Mouse (Mus musculus) testis, adult 10 weeks (tissue): Measurements from ENCODE around the gene Gm49416. TPM values are rescaled to one million over a fixed set of nuclear protein-coding genes. Genes with fewer than 3 reads are reported as not detected.

Experiments
- polyA plus RNA-seq: library from polyadenylated mRNA; stranded (reverse); fragments of 350-450 nt; fragmentation: Illumina TruSeq; extraction: RNeasy Lipid Tissue Mini Kit (QIAGEN cat#74804); gene quantifications from one replicate; pipeline ENCODE4 v1.2.3, GENCODE M21; 2014; ENCODE audit warnings: low read depth, low replicate concordance

Gm49416 gene
- polyA plus RNA-seq = not detected

DNA sequence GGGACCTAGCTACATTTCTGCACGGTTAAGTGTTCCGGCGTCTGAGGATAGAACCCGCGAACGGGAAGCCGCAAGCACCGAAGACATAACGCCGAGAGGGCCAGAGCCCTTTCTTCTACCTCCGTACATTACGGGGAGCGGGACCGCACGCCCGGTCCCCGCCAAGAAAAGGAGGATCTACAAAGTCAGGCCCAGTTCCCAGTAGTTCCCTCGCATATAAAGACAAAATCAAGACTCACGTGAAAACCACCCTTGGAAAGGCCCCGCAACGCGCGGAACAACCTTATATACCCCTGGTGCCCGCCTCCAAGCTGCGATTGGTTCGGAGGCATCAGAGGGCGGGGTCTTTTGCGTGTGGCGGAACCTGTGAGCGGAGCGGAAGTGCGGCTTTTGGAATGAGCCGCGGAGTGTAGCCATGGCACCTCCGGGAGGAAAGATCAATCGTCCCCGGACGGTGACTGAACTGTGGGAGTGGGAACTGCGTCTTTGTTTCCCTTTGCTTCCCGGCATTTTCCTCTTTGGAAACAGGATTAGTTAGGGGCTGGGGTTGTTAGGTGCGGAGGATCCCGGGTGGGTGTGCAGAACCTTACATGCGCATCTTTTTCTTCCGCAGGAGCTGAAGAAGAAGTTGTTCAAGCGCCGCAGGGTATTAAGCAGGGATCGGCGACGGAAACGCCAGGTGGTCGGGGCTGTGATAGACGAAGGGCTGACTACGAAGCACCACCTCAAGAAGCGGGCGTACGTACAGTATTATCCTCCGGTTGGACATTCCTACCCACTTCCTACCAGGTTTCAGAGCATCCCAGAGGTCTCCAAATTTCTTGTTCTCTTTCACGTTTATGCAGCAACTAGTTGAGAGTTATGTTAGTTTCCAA, at the start of gene Gm49416, which contains the start of gene 1810009A15Rik:
Gm49416 (plus strand) TSS at position 416 of the 875 bp plus-strand sequence.
1810009A15Rik (plus strand) TSS at position 343 of the 875 bp plus-strand sequence.

DNA sequence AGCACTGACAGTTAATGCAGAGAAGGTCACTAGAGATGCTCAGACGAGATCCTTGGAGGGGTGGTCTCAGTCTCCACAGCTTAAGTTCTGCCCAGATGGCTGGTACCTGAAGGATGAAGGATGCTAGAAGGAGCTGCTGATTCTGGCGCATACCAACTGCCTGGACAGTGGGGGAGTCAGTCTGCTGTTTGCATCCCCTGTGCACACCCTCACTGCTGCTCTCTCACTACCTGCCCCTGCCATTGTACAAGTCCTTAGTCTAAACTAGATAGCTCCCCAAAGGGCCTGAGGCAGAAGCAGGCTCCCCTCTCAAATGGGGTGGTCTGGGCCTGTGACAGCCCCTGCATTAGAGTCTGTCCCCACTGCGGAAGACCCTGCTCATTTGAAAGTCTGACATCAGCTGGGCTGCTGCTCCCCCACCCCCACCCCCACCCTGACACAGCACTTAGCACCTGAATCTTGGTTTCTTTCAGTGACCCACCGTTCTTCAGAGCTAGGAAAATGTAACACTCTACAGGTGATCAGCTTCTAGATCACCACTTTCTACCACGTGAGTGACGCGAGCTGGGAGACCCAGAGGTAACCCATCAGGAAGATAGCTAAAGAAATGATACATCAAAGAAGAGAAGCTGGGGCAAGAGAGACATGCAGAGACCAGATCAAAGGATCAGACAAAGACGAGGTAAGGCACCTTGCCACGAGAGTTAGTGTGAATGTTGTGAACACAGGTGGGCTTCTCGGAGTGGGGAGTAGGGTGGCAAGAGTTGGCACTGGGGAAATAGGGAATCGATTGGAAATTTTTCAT, 49.4 kb upstream of the Gm49416 start, which contains the start of gene Gng3:
Gng3 (minus strand) TSS at position 92 of the 805 bp plus-strand sequence.

DNA sequence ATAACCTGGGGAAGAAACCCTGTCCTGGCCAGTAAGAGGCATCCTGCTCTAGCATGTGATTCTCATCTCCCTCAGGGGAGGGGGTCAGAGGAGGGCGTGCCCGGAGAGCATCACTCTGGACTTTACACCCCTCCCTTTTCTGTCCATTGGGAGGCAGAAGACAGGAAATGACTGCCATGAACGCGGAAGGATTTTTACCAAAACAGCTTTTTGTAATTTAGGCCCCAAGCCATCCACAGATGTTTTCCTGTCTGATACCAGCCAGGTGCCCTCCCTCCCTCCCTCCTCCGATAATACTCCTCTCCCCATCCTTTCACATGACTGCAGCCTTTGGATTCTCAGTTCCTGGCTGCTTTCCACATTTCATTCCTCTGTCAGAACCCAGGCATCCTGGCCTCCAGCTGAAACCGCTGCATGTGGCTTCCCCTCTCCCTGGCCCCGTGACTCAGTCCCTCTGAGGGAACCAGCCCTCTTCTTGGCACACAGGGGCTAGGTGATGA, 38.3 kb upstream of the Gm49416 start, which contains the start of gene Lrrn4cl:
Lrrn4cl (plus strand) TSS at position 367 of the 500 bp plus-strand sequence.

DNA sequence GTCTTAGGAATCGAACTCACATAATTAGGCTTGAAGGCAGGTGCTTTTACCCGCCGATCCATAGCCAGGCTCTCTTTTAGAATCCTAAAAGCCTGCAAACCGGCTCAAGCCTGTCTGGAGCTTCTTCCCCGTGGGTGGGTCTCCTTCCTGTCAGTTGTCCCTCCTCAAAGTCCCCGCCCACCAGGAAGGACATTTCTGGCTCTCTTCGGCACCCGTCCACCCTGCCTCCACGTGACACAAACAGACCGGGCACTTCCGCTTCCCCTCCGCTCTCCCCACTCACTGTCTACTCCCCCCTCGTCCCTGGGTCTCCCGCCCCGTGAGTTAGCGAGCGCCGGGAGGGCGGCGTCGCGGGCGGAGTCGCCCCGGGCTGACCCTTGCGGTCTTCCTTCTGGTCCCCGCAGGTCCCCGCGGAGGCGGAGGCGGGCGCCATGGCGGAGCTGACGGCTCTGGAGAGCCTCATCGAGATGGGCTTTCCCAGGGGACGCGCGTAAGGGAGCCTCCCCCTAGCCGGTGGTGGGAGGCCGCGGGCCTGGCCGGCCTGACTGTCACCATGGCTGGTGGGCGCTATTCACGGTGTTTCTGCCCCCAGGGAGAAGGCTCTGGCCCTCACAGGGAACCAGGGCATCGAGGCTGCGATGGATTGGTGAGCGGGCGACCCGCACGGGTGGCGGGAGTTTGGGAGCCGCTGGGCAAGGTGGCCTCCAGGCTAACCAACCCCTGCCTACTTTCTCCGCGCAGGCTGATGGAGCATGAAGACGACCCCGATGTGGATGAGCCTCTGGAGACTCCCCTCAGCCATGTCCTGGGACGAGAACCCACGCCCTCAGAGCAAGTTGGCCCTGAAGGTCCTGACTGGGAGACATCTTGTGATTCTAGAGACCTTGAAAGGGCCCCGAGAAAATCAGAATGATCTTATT, 17.2 kb upstream of the Gm49416 start, which contains the start of gene Ubxn1:
Ubxn1 (plus strand) TSS at position 230 of the 920 bp plus-strand sequence.

DNA sequence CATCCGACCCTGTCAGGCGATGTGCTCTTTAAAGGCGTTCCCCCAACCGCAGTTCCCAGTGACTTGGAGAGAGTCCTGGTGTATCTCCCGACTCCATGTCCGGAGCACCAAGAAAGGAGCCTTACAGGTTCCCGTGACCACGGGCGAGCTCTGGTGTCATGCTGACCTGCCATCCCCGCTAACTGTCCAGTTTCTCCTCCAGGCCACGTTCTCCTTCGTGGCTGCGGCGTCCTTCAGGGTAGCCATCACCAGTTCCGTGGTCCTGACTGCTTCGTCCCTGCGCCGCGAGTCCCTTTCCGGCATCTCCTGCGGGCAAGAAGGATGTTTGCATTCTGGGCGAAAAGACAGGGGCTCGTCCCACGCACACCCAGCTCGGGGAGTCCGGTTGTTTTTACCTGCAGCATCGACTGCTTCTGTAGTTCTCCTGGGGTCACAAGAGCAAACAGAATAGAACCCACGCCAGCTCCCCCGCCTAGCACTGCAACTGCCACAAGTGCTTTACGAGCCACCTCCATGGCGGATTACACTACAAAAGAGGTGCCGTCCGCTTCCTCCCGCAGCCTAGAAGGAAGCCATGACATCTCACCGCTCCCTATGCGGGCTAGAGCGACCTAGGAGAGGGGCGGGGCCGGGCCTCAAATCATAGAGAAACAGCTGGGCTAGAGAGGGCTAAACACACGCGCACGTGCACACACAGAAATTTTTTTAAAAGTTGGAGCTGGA, 8.3 kb upstream of the Gm49416 start, which contains the start of gene Uqcc3:
Uqcc3 (minus strand) TSS at position 613 of the 723 bp plus-strand sequence.

DNA sequence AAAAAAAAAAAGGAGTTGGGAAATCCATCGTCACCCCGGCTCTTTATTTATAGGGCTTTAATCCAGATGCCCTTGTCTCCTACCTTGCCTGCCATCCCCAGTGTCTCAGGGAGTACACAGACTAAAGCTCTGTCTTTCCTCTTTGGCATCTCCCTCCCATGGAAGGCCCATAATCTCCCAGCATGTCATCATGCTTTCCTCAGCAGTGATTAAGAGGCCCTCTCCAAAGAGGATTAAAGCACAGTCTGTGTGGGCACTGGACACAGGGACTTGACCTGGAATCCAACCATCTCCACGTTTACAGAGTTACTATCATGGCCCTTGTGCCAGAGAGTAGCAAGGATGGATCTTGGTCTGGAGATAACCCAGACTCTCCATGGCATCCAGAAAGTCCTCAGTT, 5.1 kb upstream of the Gm49416 start, which contains the start of the genes Lbhd1 and Gm49403:
Lbhd1 (plus strand) TSS at position 117 of the 400 bp plus-strand sequence.
Gm49403 (plus strand) TSS at position 315 of the 400 bp plus-strand sequence.

DNA sequence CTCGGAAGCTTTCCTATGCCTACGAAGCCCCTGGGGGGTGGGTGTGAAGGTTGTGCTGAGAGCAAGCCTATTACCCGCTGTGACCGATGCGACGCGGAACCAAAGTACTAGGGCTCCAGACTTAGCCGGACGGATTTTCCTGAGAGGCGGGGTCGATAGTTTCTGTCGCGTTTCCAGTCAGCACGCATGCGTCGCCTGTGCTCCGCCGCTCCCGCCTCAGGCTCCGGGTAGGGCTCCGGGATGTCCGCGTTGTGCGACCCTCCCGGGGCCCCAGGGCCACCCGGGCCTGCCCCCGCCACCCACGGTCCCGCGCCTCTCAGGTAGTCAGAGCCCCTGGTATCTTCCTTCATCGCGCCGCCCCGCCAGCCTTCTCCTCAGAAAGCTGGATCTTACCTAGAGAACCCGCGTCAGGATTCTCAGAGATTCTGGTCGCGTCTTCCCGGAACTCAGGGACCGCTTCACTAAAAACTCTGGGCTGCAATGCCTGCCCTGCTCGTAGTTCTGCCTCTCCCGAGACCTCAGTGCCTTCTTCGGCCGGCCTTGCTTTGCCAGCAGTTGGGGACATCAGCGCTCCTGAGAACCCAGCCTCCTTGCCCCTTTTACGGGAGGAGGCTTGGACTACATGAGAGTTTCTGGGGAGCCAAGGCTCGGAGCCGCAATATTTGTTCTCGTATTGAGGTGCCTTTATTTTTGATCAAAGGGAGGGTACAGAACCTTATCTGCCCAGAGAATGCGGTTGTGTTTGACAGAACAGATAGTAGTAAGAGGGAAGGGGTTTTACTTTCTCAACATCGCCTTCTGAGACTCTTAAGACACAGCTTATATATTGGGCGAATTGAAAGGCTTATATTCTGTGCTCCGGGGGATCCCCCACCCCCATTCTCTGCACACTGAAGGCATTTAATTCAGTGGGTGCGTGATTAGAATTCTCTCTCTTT, 4.4 kb downstream of the Gm49416 start, which contains the start of gene Ints5:
Ints5 (plus strand) TSS at position 177 of the 938 bp plus-strand sequence.

DNA sequence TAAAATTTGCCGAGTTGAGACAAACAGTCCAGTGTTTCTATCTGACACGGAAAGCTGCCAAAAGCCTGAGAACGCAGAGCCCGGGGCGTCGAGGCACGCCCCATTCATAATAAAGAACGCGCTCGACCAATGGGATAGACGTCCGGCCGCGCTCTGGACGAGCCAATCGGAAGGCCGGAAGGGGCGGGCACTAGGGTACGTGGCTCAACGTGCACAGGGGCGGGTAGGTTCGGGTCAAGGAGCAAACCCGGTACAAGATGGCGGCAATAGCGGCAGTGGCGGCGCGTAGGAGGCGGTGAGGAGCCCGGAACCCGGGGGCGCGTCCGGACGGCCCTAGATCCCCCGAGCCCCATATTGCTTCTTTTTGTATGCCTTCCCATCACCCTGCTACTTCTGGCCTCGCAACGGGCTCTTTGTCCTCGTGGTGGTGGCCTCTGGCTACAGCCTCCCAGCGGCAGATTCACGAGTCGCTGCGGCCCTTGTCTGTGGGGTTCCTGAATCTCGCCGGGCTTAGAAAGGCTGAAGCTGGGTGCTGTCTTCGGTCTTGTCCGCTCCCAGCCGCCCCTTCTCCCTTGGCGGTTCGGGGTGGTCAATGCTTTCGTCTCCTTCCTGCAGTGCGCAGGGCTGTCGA, 9.3 kb downstream of the Gm49416 start, which contains the start of gene Ganab:
Ganab (plus strand) TSS at position 207 of the 631 bp plus-strand sequence.

DNA sequence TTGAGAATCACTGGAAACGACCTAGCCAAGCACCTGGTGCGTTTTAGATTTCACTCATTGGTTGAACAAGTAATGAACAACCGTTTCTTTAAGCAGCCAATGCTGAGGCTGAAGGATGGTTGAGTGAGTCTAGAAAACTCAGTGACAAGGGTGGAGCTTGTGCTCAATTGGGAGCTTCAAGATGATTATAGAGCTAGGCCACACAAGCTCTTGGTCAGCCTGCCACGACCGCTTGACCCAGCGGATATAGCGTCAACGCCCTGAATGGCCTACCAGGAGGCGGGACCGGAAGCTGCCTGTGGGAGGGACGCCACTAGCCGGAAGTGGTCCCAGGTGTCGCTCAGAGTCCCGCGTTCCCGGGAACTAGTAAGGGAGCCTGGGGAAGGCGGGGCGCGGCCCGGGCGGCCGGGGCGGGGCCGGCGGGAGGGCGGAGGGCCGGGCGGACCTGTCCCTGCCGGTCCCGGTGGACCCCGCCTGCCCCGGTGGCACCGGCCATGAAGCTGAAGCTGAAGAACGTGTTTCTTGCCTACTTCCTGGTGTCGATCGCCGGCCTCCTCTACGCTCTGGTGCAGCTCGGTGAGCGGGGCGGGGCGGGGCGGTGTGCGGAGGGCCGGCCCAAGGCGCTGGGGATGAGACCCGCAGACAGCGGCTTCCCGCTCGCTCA, 31.5 kb downstream of the Gm49416 start, which contains the start of gene B3gat3:
B3gat3 (plus strand) TSS at position 302 of the 664 bp plus-strand sequence.

DNA sequence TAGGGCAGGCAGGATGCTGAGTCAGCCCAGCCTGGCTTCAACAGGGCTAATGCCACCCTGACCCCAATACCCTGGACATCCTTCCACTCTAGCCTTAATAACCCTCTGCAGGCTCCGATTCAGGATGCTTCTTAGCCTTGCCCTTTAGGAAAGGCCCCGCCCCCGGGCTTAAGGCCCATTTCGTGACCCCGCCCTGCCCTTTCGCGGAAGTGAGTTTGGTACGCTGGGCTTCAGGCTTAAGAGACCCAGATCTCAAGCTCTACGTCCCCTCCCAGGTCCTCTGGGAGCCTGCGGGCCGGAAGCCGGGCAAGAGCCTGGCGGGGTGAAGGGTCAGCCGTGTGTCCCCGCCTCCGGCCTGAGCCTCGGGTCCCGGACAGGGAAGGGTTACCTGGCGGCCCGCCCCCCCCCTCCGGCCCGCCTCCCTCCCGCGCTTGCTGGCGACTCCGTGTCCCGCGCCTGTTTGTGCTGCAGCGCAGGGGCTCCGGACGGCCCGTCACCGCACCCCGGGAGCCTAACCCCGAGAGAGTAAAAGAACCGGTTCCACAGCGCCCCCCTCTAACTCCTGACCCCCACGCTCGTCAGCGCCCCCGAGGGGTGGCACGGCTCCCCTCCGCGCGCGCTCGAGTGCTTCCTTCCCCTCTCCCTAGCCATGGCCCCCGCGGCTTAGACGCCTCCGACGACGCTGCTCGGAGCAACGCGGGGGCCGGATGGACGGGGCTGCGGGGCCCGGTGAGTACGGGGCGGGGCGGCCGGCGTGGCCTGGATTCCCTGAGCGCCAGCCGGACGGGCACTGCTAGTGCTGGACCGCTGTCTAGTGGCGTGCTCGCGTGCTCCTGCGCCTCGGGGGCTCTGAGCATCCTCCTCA, 40.7 kb downstream of the Gm49416 start, which contains the start of the genes Rom1 and Eml3:
Rom1 (minus strand) TSS at position 133 of the 865 bp plus-strand sequence.
Eml3 (plus strand) TSS at position 329 of the 865 bp plus-strand sequence.

DNA sequence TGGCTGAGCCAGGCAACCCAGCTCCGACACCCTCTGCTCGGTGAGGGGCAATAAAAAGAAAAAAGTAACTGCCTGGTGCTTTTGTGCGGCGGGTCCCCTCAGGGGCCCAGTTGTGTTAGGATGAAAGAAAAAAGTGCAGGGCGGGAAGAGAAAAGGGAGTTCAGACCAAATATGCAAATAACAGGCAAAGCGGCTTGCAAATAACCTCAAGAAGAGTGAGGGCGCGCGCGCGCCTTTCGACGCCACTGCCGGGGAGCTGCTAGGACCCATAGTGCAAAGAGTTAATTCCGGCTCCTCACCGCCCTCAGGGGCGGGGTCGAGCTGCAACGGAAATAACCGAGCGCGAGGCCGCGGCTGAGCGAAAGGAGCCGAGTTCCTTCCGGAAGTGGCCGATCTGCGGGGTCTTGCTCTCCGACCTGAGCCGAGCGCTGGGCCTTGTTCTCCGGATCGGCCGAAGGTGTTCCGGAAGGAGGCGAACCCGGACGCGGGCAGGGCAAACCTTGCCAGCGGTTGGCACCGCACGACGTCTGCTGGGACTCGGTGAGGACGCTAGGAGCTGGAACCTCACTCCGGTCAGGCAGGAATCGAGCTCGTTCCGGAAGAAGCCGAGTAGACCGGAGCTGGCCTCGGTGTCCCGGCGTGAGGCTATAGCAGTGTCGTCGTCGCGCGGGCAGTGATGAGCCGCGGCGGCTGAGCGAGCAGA, 52.9 kb downstream of the Gm49416 start, which contains the start of gene Mta2:
Mta2 (plus strand) TSS at position 361 of the 703 bp plus-strand sequence.

Other genes starting within 250 kb of the Gm49416 start
- not detected for gene Chrm1, start 225.1 kb upstream of the Gm49416 start, polyA plus RNA-seq
- gene Slc3a2, start 165.6 kb upstream of the Gm49416 start, polyA plus RNA-seq = 109 TPM
- 12.8 TPM for gene Wdr74, start 153.1 kb upstream of the Gm49416 start, polyA plus RNA-seq
- gene 1700092M07Rik, start 148.2 kb upstream of the Gm49416 start, polyA plus RNA-seq = 11.7 TPM
- gene Stx5a, start 147.5 kb upstream of the Gm49416 start, polyA plus RNA-seq = 48.6 TPM
- 182 TPM for gene Nxf1, start 131.9 kb upstream of the Gm49416 start, polyA plus RNA-seq
- gene Tmem223, start 117.9 kb upstream of the Gm49416 start, polyA plus RNA-seq = 4.5 TPM
- 14.4 TPM for gene Tmem179b, start 114.5 kb upstream of the Gm49416 start, polyA plus RNA-seq
- 3.2 TPM for gene Taf6l, start 102.5 kb upstream of the Gm49416 start, polyA plus RNA-seq
- 51.5 TPM for gene Polr2g, start 90.3 kb upstream of the Gm49416 start, polyA plus RNA-seq
- gene Zbtb3, start 86.4 kb upstream of the Gm49416 start, polyA plus RNA-seq = 5.3 TPM
- gene Ttc9c, start 69.6 kb upstream of the Gm49416 start, polyA plus RNA-seq = 14.5 TPM
- gene Hnrnpul2, start 68.9 kb upstream of the Gm49416 start, polyA plus RNA-seq = 45.8 TPM
- 0.76 TPM for gene AC129217.1, start 59.2 kb upstream of the Gm49416 start, polyA plus RNA-seq
- 360 TPM for gene Bscl2, start 51.5 kb upstream of the Gm49416 start, polyA plus RNA-seq
- 0.53 TPM for gene Gng3, start 49.7 kb upstream of the Gm49416 start, polyA plus RNA-seq
- gene Lrrn4cl, start 38.2 kb upstream of the Gm49416 start, polyA plus RNA-seq = 0.56 TPM
- 23.5 TPM for gene Ubxn1, start 17.4 kb upstream of the Gm49416 start, polyA plus RNA-seq
- gene Uqcc3, start 8.0 kb upstream of the Gm49416 start, polyA plus RNA-seq = 2.4 TPM
- 107 TPM for gene Lbhd1, start 5.2 kb upstream of the Gm49416 start, polyA plus RNA-seq
- gene Gm49403, start 5.0 kb upstream of the Gm49416 start, polyA plus RNA-seq = not detected
- 35.7 TPM for gene 1810009A15Rik, start 73 bp upstream of the Gm49416 start, polyA plus RNA-seq
- 0.32 TPM for gene Ints5, start 4.1 kb downstream of the Gm49416 start, polyA plus RNA-seq
- gene Ganab, start 9.1 kb downstream of the Gm49416 start, polyA plus RNA-seq = 30.6 TPM
- 2.5 TPM for gene B3gat3, start 31.4 kb downstream of the Gm49416 start, polyA plus RNA-seq
- 1.2 TPM for gene Rom1, start 40.4 kb downstream of the Gm49416 start, polyA plus RNA-seq
- 0.77 TPM for gene Eml3, start 40.6 kb downstream of the Gm49416 start, polyA plus RNA-seq
- 44.3 TPM for gene Mta2, start 52.9 kb downstream of the Gm49416 start, polyA plus RNA-seq
- 7.6 TPM for gene Tut1, start 64.9 kb downstream of the Gm49416 start, polyA plus RNA-seq
- gene Eef1g, start 78.1 kb downstream of the Gm49416 start, polyA plus RNA-seq = 146 TPM
- 4.2 TPM for gene Ahnak, start 100.4 kb downstream of the Gm49416 start, polyA plus RNA-seq
- not detected for gene Scgb1a1, start 199.0 kb downstream of the Gm49416 start, polyA plus RNA-seq
- 224 TPM for gene Asrgl1, start 246.7 kb downstream of the Gm49416 start, polyA plus RNA-seq